Mouse (Mus musculus) CH12.LX (cell line): ENCODE measurements around the gene Proz. TPM values are rescaled to one million over a fixed set of nuclear protein-coding genes. Genes with fewer than 3 reads are reported as not detected.

ENCODE experiments used
- DNase-seq: peaks from one replicate; pipeline ENCODE4 v3.0.0-alpha.2; 2013; ENCODE audit errors: extremely low read depth
- H3K27ac ChIP-seq: 2 replicates; pipeline ENCODE4 v1.5.1; 2012; ENCODE audit warnings: low read depth, mild to moderate bottlenecking, control low read depth, moderate library complexity; ENCODE audit not compliant: insufficient read depth
- H3K27me3 ChIP-seq: replicated peaks from 2 replicates; pipeline ENCODE3; 2012; ENCODE audit warnings: inconsistent platforms
- H3K36me3 ChIP-seq, 2 experiments: replicated peaks in 1 of 2; 2 replicates each; pipeline versions ENCODE3 to v1.6.1; 2012; ENCODE audit warnings: inconsistent platforms in 1 of 2, low read length in 1 of 2, mild to moderate bottlenecking in 1 of 2, mixed read lengths in 1 of 2, moderate library complexity in 1 of 2; ENCODE audit not compliant: control insufficient read depth in 1 of 2, insufficient read depth in 1 of 2
- H3K4me1 ChIP-seq, 2 experiments: 2 replicates each; pipeline ENCODE4 v1.6.1; 2012; ENCODE audit warnings: inconsistent platforms in 1 of 2, moderate library complexity in 1 of 2; ENCODE audit not compliant: insufficient read depth in 2 of 2, control insufficient read depth in 1 of 2
- H3K4me2 ChIP-seq: 2 replicates; pipeline ENCODE4 v1.6.1; 2012; ENCODE audit warnings: low read depth, mild to moderate bottlenecking, control low read depth; ENCODE audit not compliant: poor library complexity, insufficient read depth, severe bottlenecking
- H3K4me3 ChIP-seq, 3 experiments: fragments of 150-350 bp in 1 of 3; sonication (generic) in 1 of 3; replicated peaks in 1 of 3; 2 replicates each; pipeline versions ENCODE3 to v1.5.1; 2011 to 2012; ENCODE audit warnings: low read depth in 2 of 3, low read length in 2 of 3, mild to moderate bottlenecking in 2 of 3, moderate library complexity in 2 of 3, control low read depth in 1 of 3, improper control_type of control experiment in 1 of 3, inconsistent platforms in 1 of 3, mixed read lengths in 1 of 3; ENCODE audit not compliant: poor library complexity in 1 of 3
- H3K79me2 ChIP-seq: replicated peaks from 2 replicates; pipeline ENCODE4 v1.6.1; 2012; ENCODE audit warnings: mild to moderate bottlenecking, moderate library complexity; ENCODE audit not compliant: control insufficient read depth, poor library complexity, insufficient read depth, severe bottlenecking; ENCODE audit errors: extremely low read depth
- H3K9ac ChIP-seq: 2 replicates; pipeline ENCODE4 v1.6.1; 2012; ENCODE audit warnings: low read depth, mild to moderate bottlenecking, control low read depth, moderate library complexity; ENCODE audit not compliant: insufficient read depth
- H3K9me3 ChIP-seq: replicated peaks from 2 replicates; pipeline ENCODE3; 2012; ENCODE audit warnings: low read length, inconsistent platforms, mixed read lengths
- BHLHE40 ChIP-seq: IDR thresholded peaks from 2 replicates; pipeline ENCODE4 v1.6.1; 2011; ENCODE audit warnings: mild to moderate bottlenecking, low read depth, low read length, improper control_type of control experiment
- CHD1 ChIP-seq: IDR thresholded peaks from 2 replicates; pipeline ENCODE4 v1.6.1; 2012; ENCODE audit warnings: low read depth, low read length, improper control_type of control experiment, inconsistent platforms
- ETS1 ChIP-seq: conservative IDR thresholded peaks from 2 replicates; pipeline ENCODE4 v1.6.1; 2012; ENCODE audit warnings: low read depth, mild to moderate bottlenecking, inconsistent platforms, low read length, improper control_type of control experiment, moderate library complexity
- GABPA ChIP-seq: IDR thresholded peaks from 2 replicates; pipeline ENCODE4 v1.6.1; 2012; ENCODE audit warnings: low read depth, low read length, improper control_type of control experiment, inconsistent platforms; ENCODE audit not compliant: insufficient replicate concordance
- IRF4 ChIP-seq: IDR thresholded peaks from 2 replicates; pipeline ENCODE4 v1.6.1; 2014; ENCODE audit warnings: low read depth, mild to moderate bottlenecking, inconsistent platforms, low read length, improper control_type of control experiment
- JUN ChIP-seq: IDR thresholded peaks from 2 replicates; pipeline ENCODE4 v1.6.1; 2011; ENCODE audit warnings: low read depth, mild to moderate bottlenecking, low read length, improper control_type of control experiment, moderate library complexity; ENCODE audit not compliant: insufficient read depth
- KAT2A ChIP-seq: IDR thresholded peaks from 2 replicates; pipeline ENCODE4 v1.6.1; 2012; ENCODE audit warnings: low read length, improper control_type of control experiment, inconsistent platforms; ENCODE audit not compliant: insufficient replicate concordance
- MAX ChIP-seq: IDR thresholded peaks from 2 replicates; pipeline ENCODE4 v1.6.1; 2011; ENCODE audit warnings: low read length, improper control_type of control experiment
- MAZ ChIP-seq: IDR thresholded peaks from 2 replicates; pipeline ENCODE4 v1.6.1; 2012; ENCODE audit warnings: low read depth, mild to moderate bottlenecking, inconsistent platforms, low read length, improper control_type of control experiment, moderate library complexity
- MXI1 ChIP-seq: IDR thresholded peaks from 2 replicates; pipeline ENCODE4 v1.6.1; 2011; ENCODE audit warnings: mild to moderate bottlenecking, low read depth, low read length, improper control_type of control experiment
- POLR2A ChIP-seq: IDR thresholded peaks from 2 replicates; pipeline ENCODE4 v1.6.1; 2011; ENCODE audit warnings: low read depth, mild to moderate bottlenecking, improper control_type of control experiment, low read length
- POLR2AphosphoS2 ChIP-seq: IDR thresholded peaks from 2 replicates; pipeline ENCODE4 v1.6.1; 2011; ENCODE audit warnings: low read depth, low read length, improper control_type of control experiment
- RAD21 ChIP-seq: IDR thresholded peaks from 2 replicates; pipeline ENCODE4 v1.6.1; 2011; ENCODE audit warnings: low read depth, mild to moderate bottlenecking, low read length, improper control_type of control experiment, moderate library complexity
- SIN3A ChIP-seq: IDR thresholded peaks from 2 replicates; pipeline ENCODE4 v1.6.1; 2012; ENCODE audit warnings: low read length, improper control_type of control experiment, inconsistent platforms
- SMC3 ChIP-seq: IDR thresholded peaks from 2 replicates; pipeline ENCODE4 v1.6.1; 2011; ENCODE audit warnings: low read depth, low read length, improper control_type of control experiment
- TBP ChIP-seq: conservative IDR thresholded peaks from 2 replicates; pipeline ENCODE4 v1.6.1; 2011; ENCODE audit warnings: low read depth, low read length, improper control_type of control experiment
- TCF12 ChIP-seq: IDR thresholded peaks from 2 replicates; pipeline ENCODE4 v1.6.1; 2014; ENCODE audit warnings: low read depth, mild to moderate bottlenecking, inconsistent platforms, low read length, improper control_type of control experiment
- UBTF ChIP-seq: IDR thresholded peaks from 2 replicates; pipeline ENCODE4 v1.6.1; 2012; ENCODE audit warnings: low read depth, mild to moderate bottlenecking, inconsistent platforms, low read length, improper control_type of control experiment, moderate library complexity
- USF1 ChIP-seq: IDR thresholded peaks from 2 replicates; pipeline ENCODE4 v1.6.1; 2014; ENCODE audit warnings: low read depth, mild to moderate bottlenecking, inconsistent platforms, low read length, improper control_type of control experiment
- USF2 ChIP-seq: conservative IDR thresholded peaks from 2 replicates; pipeline ENCODE4 v1.6.1; 2011; ENCODE audit warnings: low read depth, low read length, improper control_type of control experiment
- ZC3H11A ChIP-seq: IDR thresholded peaks from 2 replicates; pipeline ENCODE4 v1.6.1; 2012; ENCODE audit warnings: low read depth, mild to moderate bottlenecking, inconsistent platforms, low read length, improper control_type of control experiment
- dilution Hi-C: fragments of 300-500 bp; cut with MboI; formaldehyde crosslinking; loops from 2 replicates; pipeline ENCODE4 v1.14.3; 2020; ENCODE audit warnings: low sequenced_read_pairs; ENCODE audit not compliant: extremely low pct_unique_long_range_greater_than_20kb, extremely low pct_ligation_motif_present
- in situ Hi-C: fragments of 300-500 bp; cut with MboI; formaldehyde crosslinking; loops from 3 replicates; pipeline ENCODE4 v1.14.3; 2019; ENCODE audit warnings: low sequenced_read_pairs, low pct_ligation_motif_present, low pct_unique_long_range_greater_than_20kb, mixed read lengths
- polyA plus RNA-seq: library from polyadenylated mRNA; unstranded; fragments of >175 nt; gene quantifications from 2 replicates; pipeline ENCODE4 v1.2.1, GENCODE M21; 2012; ENCODE audit warnings: low read depth; ENCODE audit not compliant: insufficient read length
- total RNA-seq, 2 experiments: library from RNA; depleted of rRNA; stranded (reverse); fragments of 300-350 nt in 1 of 2; fragments of >200 nt in 1 of 2; gene quantifications; 2 replicates each; pipeline ENCODE4 v1.2.3; 2012 to 2014

The Proz gene
- total and polyA plus RNA-seq, 3 experiments: 0.21 to 0.94 TPM; not detected in 1

DNA sequence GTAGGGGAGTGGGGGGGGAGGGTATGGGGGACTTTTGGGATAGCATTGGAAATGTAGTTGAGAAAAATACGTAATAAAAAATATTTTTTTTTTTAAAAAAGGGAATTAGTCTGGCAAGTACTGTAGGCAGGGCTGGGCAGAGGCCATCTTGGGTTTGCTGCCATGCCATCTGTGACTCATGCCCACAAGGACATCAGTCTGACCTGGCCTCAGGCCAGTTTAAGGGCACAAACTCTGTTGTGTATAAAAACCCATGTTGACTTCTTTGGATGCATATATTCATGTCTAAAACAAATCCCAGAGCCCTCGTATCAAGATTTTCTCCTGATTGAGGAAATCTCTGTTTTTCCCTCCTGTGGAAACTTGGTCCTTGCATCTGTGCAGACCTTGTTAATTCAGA, 56.4 kb downstream of the Proz start:
- no peak overlapping the region for H3K9ac ChIP-seq
- dilution Hi-C loops (no loop called here), in situ Hi-C loops (no loop called here)
- peaks cover 6 to 19% of the 10 kb centered on the region in 2 experiments; a peak in 3 of 4 replicates for H3K4me1 ChIP-seq
- no peak overlapping the region for H3K4me3 ChIP-seq
- H3K36me3 ChIP-seq: peaks cover 6 to 49% of the 10 kb centered on the region in 2 experiments
- no peaks in the 10 kb centered on the region for H3K9me3 ChIP-seq
- no peak for DNase-seq
- H3K79me2 ChIP-seq: no peaks in the 10 kb centered on the region
- H3K27ac ChIP-seq: no peak overlapping the region
- H3K27me3 ChIP-seq: no peaks in the 10 kb centered on the region
- TF ChIP-seq USF2: no peak
- no peak for TF ChIP-seq GABPA
- TF ChIP-seq ZC3H11A: no peak
- no peak for TF ChIP-seq UBTF
- no peak for TF ChIP-seq KAT2A
- no peak for TF ChIP-seq TBP
- TF ChIP-seq JUN: no peak
- no peak for TF ChIP-seq SIN3A
- no peak for TF ChIP-seq POLR2A
- no peak for TF ChIP-seq ETS1
- TF ChIP-seq MXI1: no peak
- no peak for TF ChIP-seq MAZ
- no peak for TF ChIP-seq BHLHE40
- TF ChIP-seq TCF12: no peak
- TF ChIP-seq USF1: no peak
- TF ChIP-seq RAD21: no peak
- H3K4me2 ChIP-seq: no peak overlapping the region

DNA sequence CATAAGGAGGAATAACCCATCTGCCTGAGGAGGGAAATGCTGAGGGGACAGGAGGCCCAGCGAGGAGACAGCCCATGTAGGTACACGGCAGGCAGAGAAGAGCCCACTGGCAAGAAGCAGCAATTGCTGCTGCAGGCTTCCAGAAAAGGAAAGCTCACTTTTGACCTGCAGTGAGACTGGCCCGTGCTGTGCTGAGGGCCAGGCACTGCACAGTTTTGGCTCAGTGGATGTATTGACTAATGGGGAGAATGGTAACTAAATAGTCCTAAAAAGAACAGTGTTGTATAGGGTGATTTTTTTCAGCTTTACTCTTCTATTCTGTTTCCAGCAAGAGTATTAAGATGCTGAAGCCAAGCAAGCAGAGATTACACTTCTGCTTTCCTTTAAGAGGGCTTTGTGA, 57.8 kb downstream of the Proz start:
- DNase-seq: no peak
- Histone ChIP-seq H3K79me2 (no peaks in the 10 kb centered on the region), H3K4me3 (no peak overlapping the region), H3K9me3 (no peaks in the 10 kb centered on the region), H3K27ac (no peak overlapping the region), H3K4me2 (no peak overlapping the region), H3K27me3 (no peaks in the 10 kb centered on the region), H3K4me1 (peaks cover 0 to 4% of the 10 kb centered on the region in 2 experiments; a peak in 3 of 4 replicates), H3K36me3 (peaks cover 8 to 56% of the 10 kb centered on the region in 2 experiments), H3K9ac (no peak overlapping the region)
- in situ Hi-C loops (no loop called here), dilution Hi-C loops (no loop called here)
- TF ChIP-seq GABPA (no peak), MAX (no peak), ETS1 (no peak), SMC3 (no peak), POLR2AphosphoS2 (no peak), IRF4 (no peak), CHD1 (no peak)
